Mouse (Mus musculus): ENCODE data around the gene Ranbp17. TPM values are rescaled to one million over a fixed set of nuclear protein-coding genes. Genes with fewer than 3 reads are reported as not detected.

Ranbp17 gene
- total RNA-seq, 1 experiment from 2014 or later, result 4.8 TPM

GRCm38 (mm10) chr11:33199906-33200763 is 313.4 kb downstream of the Ranbp17 start:
- ATAC-seq (replicated peaks; ENCODE audit: low read depth, poor library complexity, severe bottlenecking), result no peak

GRCm38 (mm10) chr11:33199117-33199514 is 314.4 kb downstream of the Ranbp17 start:
- no peak for ATAC-seq (replicated peaks; ENCODE audit: low read depth, poor library complexity, severe bottlenecking)

GRCm38 (mm10) chr11:33198351-33199116 is 315.0 kb downstream of the Ranbp17 start:
- no peak for ATAC-seq (replicated peaks; ENCODE audit: low read depth, poor library complexity, severe bottlenecking)

- ATAC-seq (replicated peaks; ENCODE audit: low read depth, poor library complexity, severe bottlenecking), result no peak
Measured at GRCm38 (mm10) chr11:33197673-33198072, 315.9 kb downstream of the Ranbp17 start.

- ATAC-seq (replicated peaks; ENCODE audit: low read depth, poor library complexity, severe bottlenecking), result no peak
Measured at GRCm38 (mm10) chr11:33197133-33197514, 316.4 kb downstream of the Ranbp17 start.

GRCm38 (mm10) chr11:33196447-33197132 is 317.0 kb downstream of the Ranbp17 start:
- ATAC-seq (replicated peaks; ENCODE audit: low read depth, poor library complexity, severe bottlenecking), result no peak

- ATAC-seq (replicated peaks; ENCODE audit: low read depth, poor library complexity, severe bottlenecking), result no peak
Measured at GRCm38 (mm10) chr11:33195531-33196446, 317.8 kb downstream of the Ranbp17 start.

GRCm38 (mm10) chr11:33195061-33195460 is 318.5 kb downstream of the Ranbp17 start:
- ATAC-seq (replicated peaks; ENCODE audit: low read depth, poor library complexity, severe bottlenecking), result no peak

GRCm38 (mm10) chr11:33193695-33194094 is 319.9 kb downstream of the Ranbp17 start:
- no peak for ATAC-seq (replicated peaks; ENCODE audit: low read depth, poor library complexity, severe bottlenecking)

- ATAC-seq (replicated peaks; ENCODE audit: low read depth, poor library complexity, severe bottlenecking), result no peak
Measured at GRCm38 (mm10) chr11:33181804-33182203, 331.7 kb downstream of the Ranbp17 start.

- 0 out of 2 replicates have a peak, but pooled peaks have one; percentile 36 for ATAC-seq (replicated peaks; ENCODE audit: low read depth, poor library complexity, severe bottlenecking)
Measured at GRCm38 (mm10) chr11:33180701-33181116, 332.8 kb downstream of the Ranbp17 start.

GRCm38 (mm10) chr11:33179802-33180201 is 333.7 kb downstream of the Ranbp17 start:
- ATAC-seq (replicated peaks; ENCODE audit: low read depth, poor library complexity, severe bottlenecking), result no peak

- ATAC-seq (replicated peaks; ENCODE audit: low read depth, poor library complexity, severe bottlenecking), result peak; percentile 93
Measured at GRCm38 (mm10) chr11:33176525-33177245, 336.9 kb downstream of the Ranbp17 start.

GRCm38 (mm10) chr11:33175768-33176167 is 337.8 kb downstream of the Ranbp17 start:
- ATAC-seq (replicated peaks; ENCODE audit: low read depth, poor library complexity, severe bottlenecking), result no peak

GRCm38 (mm10) chr11:33170489-33170888 is 343.1 kb downstream of the Ranbp17 start:
- ATAC-seq (replicated peaks; ENCODE audit: low read depth, poor library complexity, severe bottlenecking), result peak; percentile 82

- peak; percentile 92 for ATAC-seq (replicated peaks; ENCODE audit: low read depth, poor library complexity, severe bottlenecking)
Measured at GRCm38 (mm10) chr11:33162998-33163506, 350.5 kb downstream of the Ranbp17 start, which contains the start of gene Npm1. TSS of gene Npm1 (minus strand) at chr11:33163206.

GRCm38 (mm10) chr11:33162211-33162997 is 351.1 kb downstream of the Ranbp17 start:
- peak; percentile 70 for ATAC-seq (replicated peaks; ENCODE audit: low read depth, poor library complexity, severe bottlenecking)

Measured in common myeloid progenitor, adult 5-6 weeks (primary cell).